Mouse (Mus musculus) kidney, adult 9 months (tissue): ENCODE measurements around the gene H2al1g.
"Not testable (repeated sequence)": the region's sequence is repeated elsewhere in the genome, so short reads cannot be mapped to it uniquely, and the experiment has no call there.

Source experiments
- DNase-seq: peaks from one replicate; pipeline ENCODE4 v3.0.0; 2022

The H2al1g gene

GRCm38 (mm10) chrX:11317956-11318355 lies at the start of gene H2al1g:
Gene H2al1g (plus strand): TSS chrX:11318256.
- DNase-seq, result not testable (repeated sequence)

DNA sequence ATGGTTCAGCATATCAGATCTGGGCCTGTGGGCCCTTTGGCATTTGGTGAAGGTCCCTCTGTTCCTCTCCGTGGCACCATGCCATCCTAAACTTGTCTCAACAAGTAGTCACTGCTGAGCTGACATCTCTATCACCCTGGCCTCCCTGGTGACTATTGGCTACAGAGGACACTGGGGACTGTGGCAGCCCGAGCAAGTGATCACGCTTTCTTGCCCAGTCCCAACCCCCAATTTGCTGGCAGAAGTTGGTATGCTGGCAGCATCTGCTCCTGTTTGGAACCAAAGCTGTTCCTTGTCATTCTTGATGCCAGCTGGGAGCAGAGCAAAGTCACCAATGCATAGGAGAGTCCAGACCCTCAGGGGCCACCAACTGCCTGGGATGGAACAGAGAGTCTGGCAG lies 49.0 kb upstream of the H2al1g start:
- DNase-seq, result no peak

- DNase-seq, result no peak
Observed at GRCm38 (mm10) chrX:11273190-11273589, 44.9 kb upstream of the H2al1g start.

GRCm38 (mm10) chrX:11277083-11277482 lies 41.0 kb upstream of the H2al1g start:
- no peak for DNase-seq

- DNase-seq, result no peak
Observed at GRCm38 (mm10) chrX:11280741-11281140, 37.3 kb upstream of the H2al1g start.

DNA sequence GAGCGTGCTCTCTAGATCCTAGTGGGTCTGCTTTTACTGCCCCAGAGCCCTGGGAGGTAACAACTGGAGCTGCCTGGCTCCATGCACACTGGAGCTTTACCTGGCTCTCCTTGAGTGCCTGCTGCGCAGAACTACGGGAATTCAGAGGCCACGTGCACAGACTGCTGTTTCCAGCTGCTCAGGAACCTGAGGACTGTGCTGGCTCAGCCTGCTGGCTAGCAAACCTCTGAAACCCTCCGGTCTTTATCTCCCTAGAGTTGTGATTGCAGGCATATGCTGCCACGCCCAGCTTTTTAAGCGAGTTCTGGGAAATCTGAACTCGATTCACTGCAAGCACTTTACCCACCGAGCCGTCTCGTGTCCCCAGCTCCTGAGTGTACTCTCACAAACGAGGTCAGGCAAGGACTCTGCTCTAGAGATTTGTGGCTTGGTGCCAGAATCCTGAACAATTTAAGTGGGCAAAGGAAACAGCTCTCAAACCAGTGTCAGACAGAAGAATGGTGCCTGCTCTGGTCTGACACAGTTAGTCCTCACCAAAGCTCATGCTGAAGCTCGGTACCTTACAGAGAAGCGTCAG lies 29.7 kb upstream of the H2al1g start:
- DNase-seq, result peak; percentile 9

GRCm38 (mm10) chrX:11289244-11289643 lies 28.8 kb upstream of the H2al1g start:
- no peak for DNase-seq

- DNase-seq, result not testable (repeated sequence)
Observed at GRCm38 (mm10) chrX:11298957-11299356, 19.1 kb upstream of the H2al1g start, which contains the start of gene H2al1a. Gene H2al1a (plus strand): TSS chrX:11299257.

GRCm38 (mm10) chrX:11302132-11302531 lies 15.9 kb upstream of the H2al1g start, which contains the start of gene H2al1b:
Gene H2al1b (plus strand): TSS chrX:11302432.
- not testable (repeated sequence) for DNase-seq

DNA sequence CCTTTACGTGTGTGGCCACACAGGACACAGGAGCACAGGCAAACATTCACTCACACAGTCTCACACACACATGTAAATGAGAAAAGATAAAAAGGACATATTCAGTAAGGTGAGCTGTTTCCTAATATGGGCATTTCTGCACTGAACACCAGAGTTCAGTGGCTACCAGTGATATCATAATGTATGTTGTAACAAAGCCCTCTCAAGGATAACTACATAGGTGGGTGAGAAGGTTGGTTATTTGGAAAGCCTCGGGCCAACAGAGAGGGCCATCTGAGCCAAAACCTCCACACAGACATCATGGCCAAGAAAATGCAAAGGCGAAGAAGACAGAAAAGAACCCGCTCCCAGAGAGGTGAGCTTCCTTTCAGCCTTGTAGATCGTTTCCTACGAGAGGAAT lies 12.7 kb upstream of the H2al1g start, which contains the start of gene H2al1c:
TSS of gene H2al1c (plus strand) at position 301 of the 400 bp plus-strand sequence.
- DNase-seq, result not testable (repeated sequence)

GRCm38 (mm10) chrX:11308524-11308923 lies 9.5 kb upstream of the H2al1g start, which contains the start of gene H2al1d:
Gene H2al1d (plus strand): TSS chrX:11308824.
- not testable (repeated sequence) for DNase-seq

GRCm38 (mm10) chrX:11311634-11312033 lies 6.4 kb upstream of the H2al1g start, which contains the start of gene H2al1e:
Gene H2al1e (plus strand): TSS chrX:11311934.
- DNase-seq, result not testable (repeated sequence)

- DNase-seq, result not testable (repeated sequence)
Observed at GRCm38 (mm10) chrX:11314858-11315257, 3.2 kb upstream of the H2al1g start, which contains the start of gene H2al1f. Gene H2al1f (plus strand): TSS chrX:11315158.

DNA sequence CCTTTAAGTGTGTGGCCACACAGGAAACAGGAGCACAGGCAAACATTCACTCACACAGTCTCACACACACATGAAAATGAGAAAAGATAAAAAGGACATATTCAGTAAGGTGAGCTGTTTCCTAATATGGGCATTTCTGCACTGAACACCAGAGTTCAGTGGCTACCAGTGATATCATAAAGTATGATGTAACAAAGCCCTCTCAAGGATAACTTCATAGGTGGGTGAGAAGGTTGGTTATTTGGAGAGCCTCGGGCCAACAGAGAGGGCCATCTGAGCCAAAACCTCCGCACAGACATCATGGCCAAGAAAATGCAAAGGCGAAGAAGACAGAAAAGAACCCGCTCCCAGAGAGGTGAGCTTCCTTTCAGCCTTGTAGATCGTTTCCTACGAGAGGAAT lies 3.1 kb downstream of the H2al1g start, which contains the start of gene H2al1h:
TSS of gene H2al1h (plus strand) at position 301 of the 400 bp plus-strand sequence.
- not testable (repeated sequence) for DNase-seq

GRCm38 (mm10) chrX:11324359-11324758 lies 6.3 kb downstream of the H2al1g start, which contains the start of gene H2al1i:
Gene H2al1i (plus strand): TSS chrX:11324659.
- not testable (repeated sequence) for DNase-seq

- not testable (repeated sequence) for DNase-seq
Observed at GRCm38 (mm10) chrX:11327522-11327921, 9.5 kb downstream of the H2al1g start, which contains the start of gene H2al1j. Gene H2al1j (plus strand): TSS chrX:11327822.

DNA sequence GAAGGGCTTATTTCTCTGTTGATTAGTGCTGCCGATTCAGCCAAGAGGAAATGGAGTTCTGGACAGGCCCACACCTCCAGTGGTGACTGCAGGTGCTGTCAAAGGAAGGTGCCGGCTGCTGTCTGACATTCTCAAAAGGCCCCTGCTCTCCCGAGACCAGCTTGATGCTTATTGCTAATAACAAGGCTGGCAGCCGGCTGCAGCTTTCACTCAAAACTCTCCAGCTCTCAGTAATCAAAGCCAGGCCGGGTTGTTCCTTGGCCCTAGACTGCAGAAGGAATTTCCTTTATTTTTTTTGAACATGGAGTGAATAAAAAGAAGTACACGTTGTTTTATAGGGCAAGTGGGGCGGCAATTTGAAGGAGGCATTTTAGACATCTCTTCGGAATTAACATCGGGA lies 27.7 kb downstream of the H2al1g start:
- DNase-seq, result no peak

- DNase-seq, result no peak
Observed at GRCm38 (mm10) chrX:11346756-11347155, 28.7 kb downstream of the H2al1g start.

DNA sequence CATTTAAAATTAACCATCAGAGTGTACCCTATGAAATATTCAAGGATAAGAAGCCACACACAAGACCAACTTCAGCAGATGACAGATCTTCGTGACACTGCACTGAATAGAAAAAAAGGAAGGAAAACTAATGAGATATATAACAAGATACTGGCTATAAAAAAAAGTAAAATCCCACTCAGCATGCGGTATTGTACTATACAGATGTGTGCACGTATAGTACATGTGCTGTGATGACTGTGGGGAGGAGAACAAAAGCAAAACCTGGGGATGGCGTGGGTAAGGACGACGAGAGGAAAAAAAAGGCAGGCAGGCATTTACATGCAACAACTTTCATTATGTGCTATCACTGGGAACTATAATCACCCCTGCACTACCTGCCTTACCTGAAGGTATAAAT lies 42.8 kb downstream of the H2al1g start:
- DNase-seq, result no peak

GRCm38 (mm10) chrX:11361261-11361660 lies 43.2 kb downstream of the H2al1g start:
- DNase-seq, result no peak

DNA sequence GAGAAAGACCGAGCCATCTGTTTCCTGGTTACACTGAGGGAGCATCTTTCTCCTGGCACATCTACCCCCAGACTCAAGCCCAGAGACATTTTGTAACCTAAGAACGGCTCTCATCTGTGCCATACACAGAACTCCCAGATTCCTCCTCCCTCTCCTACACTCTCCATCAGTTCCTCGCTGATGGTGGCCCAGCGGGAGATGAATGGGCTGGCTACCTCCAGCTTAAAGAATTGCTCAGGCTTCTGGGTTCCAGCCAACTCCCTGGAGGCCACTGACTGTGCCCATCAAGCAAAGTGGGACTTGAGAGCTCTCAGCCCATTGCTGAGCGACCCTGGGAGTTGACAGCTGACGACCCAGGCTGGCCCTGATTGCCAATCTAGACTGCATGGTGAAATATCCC lies 45.8 kb downstream of the H2al1g start:
- DNase-seq, result no peak

GRCm38 (mm10) chrX:11365151-11365550 lies 47.1 kb downstream of the H2al1g start:
- DNase-seq, result no peak
